Mouse (Mus musculus): ENCODE data around the gene Dnajb12.

Dnajb12 gene

GRCm38 (mm10) chr10:59846416-59846815 is 32.9 kb upstream of the Dnajb12 start:
- H3K4me1 ChIP-seq (replicated peaks; ENCODE audit: low read depth, low read length): peaks cover 48% of the 10 kb centered on the region
- TF ChIP-seq POU5F1 (IDR thresholded peaks at IDR 0.05; ENCODE audit: borderline replicate concordance, low read length): no peak
- TF ChIP-seq NANOG (IDR thresholded peaks at IDR 0.05; ENCODE audit: borderline replicate concordance, low read length): no peak
- TF ChIP-seq CTCF (conservative IDR thresholded peaks at IDR 0.05; ENCODE audit: low read length): peak; percentile 54
- H3K9me3 ChIP-seq (ENCODE audit: low read length): no peaks in the 10 kb centered on the region
- H3K4me3 ChIP-seq (replicated peaks; ENCODE audit: low read length): no peak overlapping the region
- no peaks in the 10 kb centered on the region for H3K27me3 ChIP-seq (ENCODE audit: insufficient read depth, low read length)
- no peaks in the 10 kb centered on the region for H3K36me3 ChIP-seq (ENCODE audit: insufficient read depth, low read length)

GRCm38 (mm10) chr10:59848079-59848877 is 31.1 kb upstream of the Dnajb12 start:
- H3K27me3 ChIP-seq (ENCODE audit: insufficient read depth, low read length): no peaks in the 10 kb centered on the region
- H3K4me1 ChIP-seq (replicated peaks; ENCODE audit: low read depth, low read length): peaks cover 36% of the 10 kb centered on the region
- no peak overlapping the region for H3K4me3 ChIP-seq (replicated peaks; ENCODE audit: low read length)
- H3K36me3 ChIP-seq (ENCODE audit: insufficient read depth, low read length): no peaks in the 10 kb centered on the region
- H3K9me3 ChIP-seq (ENCODE audit: low read length): no peaks in the 10 kb centered on the region
- TF ChIP-seq CTCF (conservative IDR thresholded peaks at IDR 0.05; ENCODE audit: low read length): no peak
- TF ChIP-seq POU5F1 (IDR thresholded peaks at IDR 0.05; ENCODE audit: borderline replicate concordance, low read length): no peak
- no peak for TF ChIP-seq NANOG (IDR thresholded peaks at IDR 0.05; ENCODE audit: borderline replicate concordance, low read length)

- Histone ChIP-seq H3K4me3 (replicated peaks; ENCODE audit: low read length) (peak overlapping the region; percentile 39; the same call in 1 of the 2 replicates), H3K27me3 (ENCODE audit: insufficient read depth, low read length) (no peaks in the 10 kb centered on the region), H3K4me1 (replicated peaks; ENCODE audit: low read depth, low read length) (peaks cover 29% of the 10 kb centered on the region), H3K9me3 (ENCODE audit: low read length) (no peaks in the 10 kb centered on the region), H3K36me3 (ENCODE audit: insufficient read depth, low read length) (no peaks in the 10 kb centered on the region)
- TF ChIP-seq POU5F1 (IDR thresholded peaks at IDR 0.05; ENCODE audit: borderline replicate concordance, low read length) (no peak), NANOG (IDR thresholded peaks at IDR 0.05; ENCODE audit: borderline replicate concordance, low read length) (no peak), CTCF (conservative IDR thresholded peaks at IDR 0.05; ENCODE audit: low read length) (no peak)
Measured at GRCm38 (mm10) chr10:59848953-59849352, 30.4 kb upstream of the Dnajb12 start.

- Histone ChIP-seq H3K9me3 (ENCODE audit: low read length) (no peaks in the 10 kb centered on the region), H3K36me3 (ENCODE audit: insufficient read depth, low read length) (no peaks in the 10 kb centered on the region), H3K4me3 (replicated peaks; ENCODE audit: low read length) (no peak overlapping the region), H3K27me3 (ENCODE audit: insufficient read depth, low read length) (no peaks in the 10 kb centered on the region), H3K4me1 (replicated peaks; ENCODE audit: low read depth, low read length) (peaks cover 25% of the 10 kb centered on the region)
- TF ChIP-seq NANOG (IDR thresholded peaks at IDR 0.05; ENCODE audit: borderline replicate concordance, low read length) (no peak), CTCF (conservative IDR thresholded peaks at IDR 0.05; ENCODE audit: low read length) (no peak)
Measured at GRCm38 (mm10) chr10:59849371-59849770, 30.0 kb upstream of the Dnajb12 start.

- Histone ChIP-seq H3K36me3 (ENCODE audit: insufficient read depth, low read length) (no peaks in the 10 kb centered on the region), H3K4me3 (replicated peaks; ENCODE audit: low read length) (no peak overlapping the region), H3K9me3 (ENCODE audit: low read length) (no peaks in the 10 kb centered on the region), H3K4me1 (replicated peaks; ENCODE audit: low read depth, low read length) (peaks cover 22% of the 10 kb centered on the region), H3K27me3 (ENCODE audit: insufficient read depth, low read length) (peaks cover 6% of the 10 kb centered on the region; the same call in 1 of the 2 replicates)
- TF ChIP-seq CTCF (conservative IDR thresholded peaks at IDR 0.05; ENCODE audit: low read length): no peak
- no peak for TF ChIP-seq NANOG (IDR thresholded peaks at IDR 0.05; ENCODE audit: borderline replicate concordance, low read length)
- no peak for TF ChIP-seq POU5F1 (IDR thresholded peaks at IDR 0.05; ENCODE audit: borderline replicate concordance, low read length)
Measured at GRCm38 (mm10) chr10:59857157-59857556, 22.2 kb upstream of the Dnajb12 start.

- no peak for TF ChIP-seq POU5F1 (IDR thresholded peaks at IDR 0.05; ENCODE audit: borderline replicate concordance, low read length)
- TF ChIP-seq CTCF (conservative IDR thresholded peaks at IDR 0.05; ENCODE audit: low read length): no peak
- TF ChIP-seq NANOG (IDR thresholded peaks at IDR 0.05; ENCODE audit: borderline replicate concordance, low read length): no peak
- no peak overlapping the region for H3K4me3 ChIP-seq (replicated peaks; ENCODE audit: low read length)
- peaks cover 8% of the 10 kb centered on the region; the same call in 1 of the 2 replicates for H3K27me3 ChIP-seq (ENCODE audit: insufficient read depth, low read length)
- no peaks in the 10 kb centered on the region for H3K36me3 ChIP-seq (ENCODE audit: insufficient read depth, low read length)
- peaks cover 57% of the 10 kb centered on the region for H3K4me1 ChIP-seq (replicated peaks; ENCODE audit: low read depth, low read length)
- no peaks in the 10 kb centered on the region for H3K9me3 ChIP-seq (ENCODE audit: low read length)
Measured at GRCm38 (mm10) chr10:59860684-59861083, 18.7 kb upstream of the Dnajb12 start.

GRCm38 (mm10) chr10:59861201-59861600 is 18.2 kb upstream of the Dnajb12 start:
- no peaks in the 10 kb centered on the region for H3K9me3 ChIP-seq (ENCODE audit: low read length)
- no peak for TF ChIP-seq NANOG (IDR thresholded peaks at IDR 0.05; ENCODE audit: borderline replicate concordance, low read length)
- no peak for TF ChIP-seq POU5F1 (IDR thresholded peaks at IDR 0.05; ENCODE audit: borderline replicate concordance, low read length)
- TF ChIP-seq CTCF (conservative IDR thresholded peaks at IDR 0.05; ENCODE audit: low read length): no peak
- H3K4me1 ChIP-seq (replicated peaks; ENCODE audit: low read depth, low read length): peaks cover 62% of the 10 kb centered on the region

GRCm38 (mm10) chr10:59862816-59863440 is 16.4 kb upstream of the Dnajb12 start:
- Histone ChIP-seq H3K27me3 (ENCODE audit: insufficient read depth, low read length) (peaks cover 8% of the 10 kb centered on the region; the same call in 1 of the 2 replicates), H3K9me3 (ENCODE audit: low read length) (no peaks in the 10 kb centered on the region), H3K4me1 (replicated peaks; ENCODE audit: low read depth, low read length) (peaks cover 73% of the 10 kb centered on the region), H3K4me3 (replicated peaks; ENCODE audit: low read length) (no peak overlapping the region), H3K36me3 (ENCODE audit: insufficient read depth, low read length) (no peaks in the 10 kb centered on the region)
- TF ChIP-seq NANOG (IDR thresholded peaks at IDR 0.05; ENCODE audit: borderline replicate concordance, low read length): no peak
- TF ChIP-seq CTCF (conservative IDR thresholded peaks at IDR 0.05; ENCODE audit: low read length): no peak
- no peak for TF ChIP-seq POU5F1 (IDR thresholded peaks at IDR 0.05; ENCODE audit: borderline replicate concordance, low read length)

More at GRCm38 (mm10) chr10:59861201-59861600, 18.2 kb upstream of the Dnajb12 start:
- H3K36me3 ChIP-seq (ENCODE audit: insufficient read depth, low read length): no peaks in the 10 kb centered on the region
- peaks cover 8% of the 10 kb centered on the region; the same call in 1 of the 2 replicates for H3K27me3 ChIP-seq (ENCODE audit: insufficient read depth, low read length)
- no peak overlapping the region for H3K4me3 ChIP-seq (replicated peaks; ENCODE audit: low read length)
